ENCODE assay signal across 8 mouse cellular contexts in genomic region chr9:121284422-121284821, GRCm38 (mm10). TPM values are rescaled to one million over a fixed set of nuclear protein-coding genes. Genes with fewer than 3 reads are reported as not detected.
DNase-seq lines count a peak whose midpoint lies in the region; ATAC-seq lines count a peak whose summit lies in the region.

No protein-coding gene starts in this region.

- WGBS in hindbrain, embryonic 11.5 days, result 85% methylated on average over 3 of the region's 3 CpGs
- 90% methylated on average over 3 of the region's 3 CpGs for WGBS in hindbrain, embryonic 16.5 days
- 62% methylated on average over 3 of the region's 3 CpGs for WGBS in liver, embryonic 15.5 days (ENCODE audit: insufficient replicate concordance)

- no peaks in the 10 kb centered on the region; the same call in 1 of the 2 replicates for H3K9me3 ChIP-seq in hindbrain, embryonic 11.5 days (ENCODE audit: control insufficient read depth, low read length)
- H3K9me3 ChIP-seq in hindbrain, embryonic 16.5 days (ENCODE audit: control insufficient read depth, low read length), result no peaks in the 10 kb centered on the region
- no peaks in the 10 kb centered on the region; the same call in 1 of the 2 replicates for H3K9me3 ChIP-seq in liver, embryonic 15.5 days (replicated peaks)

- no peak overlapping the region for H3K27ac ChIP-seq in hindbrain, embryonic 11.5 days (ENCODE audit: low read depth, low read length)
- no peak overlapping the region for H3K27ac ChIP-seq in hindbrain, embryonic 16.5 days (ENCODE audit: low read depth, low read length)
- H3K27ac ChIP-seq in liver, embryonic 15.5 days (replicated peaks), result no peak overlapping the region

- no peak overlapping the region for H3K4me3 ChIP-seq in hindbrain, embryonic 11.5 days (ENCODE audit: low read depth, low read length)
- no peak overlapping the region for H3K4me3 ChIP-seq in hindbrain, embryonic 16.5 days (ENCODE audit: low read length)
- H3K4me3 ChIP-seq in liver, embryonic 15.5 days (replicated peaks), result no peak overlapping the region

- no peaks in the 10 kb centered on the region for H3K36me3 ChIP-seq in hindbrain, embryonic 11.5 days (ENCODE audit: control insufficient read depth, insufficient read depth, low read length)
- no peaks in the 10 kb centered on the region for H3K36me3 ChIP-seq in hindbrain, embryonic 16.5 days (ENCODE audit: control insufficient read depth, insufficient read depth, low read length)
- no peaks in the 10 kb centered on the region for H3K36me3 ChIP-seq in liver, embryonic 15.5 days (replicated peaks)

- H3K4me1 ChIP-seq in hindbrain, embryonic 11.5 days (replicated peaks; ENCODE audit: control insufficient read depth, insufficient read depth, low read length), result no peaks in the 10 kb centered on the region
- peaks cover 3% of the 10 kb centered on the region for H3K4me1 ChIP-seq in hindbrain, embryonic 16.5 days (ENCODE audit: control insufficient read depth, insufficient read depth, low read depth, low read length)
- H3K4me1 ChIP-seq in liver, embryonic 15.5 days (replicated peaks), result peaks cover 18% of the 10 kb centered on the region

- H3K9ac ChIP-seq in hindbrain, embryonic 11.5 days (ENCODE audit: low read depth, low read length), result no peak overlapping the region
- no peak overlapping the region for H3K9ac ChIP-seq in hindbrain, embryonic 16.5 days (ENCODE audit: low read depth, low read length)
- H3K9ac ChIP-seq in liver, embryonic 15.5 days, result no peak overlapping the region

- no peak overlapping the region for H3K4me2 ChIP-seq in hindbrain, embryonic 11.5 days (replicated peaks; ENCODE audit: low read depth, low read length)
- H3K4me2 ChIP-seq in hindbrain, embryonic 16.5 days (ENCODE audit: low read length), result no peak overlapping the region
- H3K4me2 ChIP-seq in liver, embryonic 15.5 days, result peak overlapping the region; percentile 82; the same call in 1 of the 2 replicates

- no peaks in the 10 kb centered on the region for H3K27me3 ChIP-seq in hindbrain, embryonic 11.5 days (ENCODE audit: control insufficient read depth, insufficient read depth, low read length)
- H3K27me3 ChIP-seq in hindbrain, embryonic 16.5 days (replicated peaks; ENCODE audit: control insufficient read depth, insufficient read depth, low read length), result no peaks in the 10 kb centered on the region
- H3K27me3 ChIP-seq in liver, embryonic 15.5 days, result no peaks in the 10 kb centered on the region

- peak; percentile 59 for DNase-seq in hindbrain, embryonic 11.5 days (ENCODE audit: low spot score)
- peak; percentile 87 for DNase-seq in A20 (ENCODE audit: low read depth, low spot score)
- DNase-seq in MN1 (ENCODE audit: low spot score), result peak; percentile 55
- DNase-seq in thymus, postnatal 14 days, result peak; percentile 67
- DNase-seq in left cerebral cortex, adult 8-10 months (ENCODE audit: low spot score in 2 of 2), result no peak
- DNase-seq in urinary bladder, postnatal 36 days (ENCODE audit: low spot score in 2 of 2), result no peak

- no peak for ATAC-seq in hindbrain, embryonic 11.5 days (ENCODE audit: low FRiP score)
- no peak for ATAC-seq in hindbrain, embryonic 16.5 days
- ATAC-seq in liver, embryonic 15.5 days (ENCODE audit: insufficient read depth), result no peak

RNA-seq across cellular contexts. Expression of gene Ulk4, which starts 7.4 kb away (rescaled TPM):
- polyA plus RNA-seq in hindbrain, embryonic 11.5 days (2014; fragmentation: Nextera tagmentation; extraction: Ambion mirVana), result 161 and 185 TPM in 2 replicates
- polyA plus RNA-seq in hindbrain, embryonic 16.5 days (2015; fragmentation: Nextera tagmentation; extraction: Ambion mirVana), result 75.8 and 79.9 TPM in 2 replicates
- polyA plus RNA-seq in liver, embryonic 15.5 days (2015; fragmentation: Nextera tagmentation; extraction: Ambion mirVana), result 32.4 and 32.8 TPM in 2 replicates
- total RNA-seq in left cerebral cortex, adult 8-10 months (2022), result 10 to 100 TPM in 1 of 4 experiments, 1 to 10 TPM in 3; 7.7 to 10.4 (median 9.2) TPM

RNA-seq across cellular contexts. Expression of gene Trak1, which starts 12.9 kb away (rescaled TPM):
- polyA plus RNA-seq in hindbrain, embryonic 11.5 days (2014; fragmentation: Nextera tagmentation; extraction: Ambion mirVana), result 19.8 and 21.2 TPM in 2 replicates
- polyA plus RNA-seq in hindbrain, embryonic 16.5 days (2015; fragmentation: Nextera tagmentation; extraction: Ambion mirVana), result 57.8 and 59.3 TPM in 2 replicates
- 4.2 and 4.8 TPM in 2 replicates for polyA plus RNA-seq in liver, embryonic 15.5 days (2015; fragmentation: Nextera tagmentation; extraction: Ambion mirVana)
- 100 to 1,000 TPM; 206 to 233 (median 225) TPM for total RNA-seq in left cerebral cortex, adult 8-10 months (2022)

Comparison
In these comparisons a context has a peak if more than half of its experiments do, and no peak if none do; other contexts are left out.
1. DNase-seq: peak in hindbrain, embryonic 11.5 days (single experiment), A20 (single experiment), MN1 (single experiment) and thymus, postnatal 14 days (single experiment); none in left cerebral cortex, adult 8-10 months (0 of 2) and urinary bladder, postnatal 36 days (0 of 2).